Mouse (Mus musculus): ENCODE data around the gene Eif2s3y. TPM values are rescaled to one million over a fixed set of nuclear protein-coding genes. Genes with fewer than 3 reads are reported as not detected.

Eif2s3y gene
- not detected for polyA plus RNA-seq (2014; fragmentation: Illumina TruSeq; extraction: RNeasy Lipid Tissue Mini Kit (QIAGEN cat#74804); ENCODE audit: low read depth, low replicate concordance)

DNA sequence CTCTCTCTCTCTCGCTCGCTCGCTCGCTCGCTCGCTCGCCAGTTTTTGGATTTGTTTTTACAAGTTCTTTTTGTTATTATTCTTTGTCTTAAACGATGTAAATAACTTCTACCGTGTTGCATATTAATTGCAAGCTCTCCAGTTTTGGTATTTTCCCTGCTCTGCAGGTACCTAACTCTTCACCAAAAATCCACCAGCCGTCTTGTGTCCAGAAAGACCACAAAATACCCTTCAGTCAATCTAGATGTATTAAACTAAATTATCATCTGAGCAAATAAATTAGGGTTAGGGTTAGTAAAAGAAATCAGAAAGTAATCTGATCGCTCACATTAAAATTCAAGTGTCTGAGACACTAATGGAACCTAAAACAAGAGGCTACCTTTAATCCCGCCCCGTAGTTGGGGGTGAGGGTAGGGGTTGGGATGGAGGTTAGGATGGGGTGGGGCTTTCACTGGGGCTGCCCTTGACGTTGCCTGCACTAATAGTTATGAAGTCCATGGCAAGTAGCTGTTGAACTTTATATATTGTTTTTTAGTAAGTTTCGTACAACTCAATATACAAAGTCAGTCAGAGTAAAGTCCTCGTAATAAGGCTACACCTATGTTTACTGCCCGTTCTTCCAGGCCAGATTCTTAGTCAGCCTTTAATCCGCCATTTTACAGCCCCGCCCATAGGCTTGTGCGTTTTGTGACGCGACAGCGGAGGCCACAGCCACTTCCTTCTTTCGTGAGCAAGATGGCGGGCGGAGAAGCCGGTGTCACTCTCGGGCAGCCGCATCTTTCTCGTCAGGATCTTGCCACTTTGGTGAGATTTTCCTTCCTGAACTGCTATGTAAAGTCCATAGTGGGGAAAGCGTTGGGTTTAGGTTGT is at the start of gene Eif2s3y:
Eif2s3y (plus strand) TSS at position 662 of the 870 bp plus-strand sequence.

Other genes with a start within 250 kb of the Eif2s3y start
- gene Zfy1, start 213.1 kb upstream of the Eif2s3y start, polyA plus RNA-seq (2014; fragmentation: Illumina TruSeq; extraction: RNeasy Lipid Tissue Mini Kit (QIAGEN cat#74804); ENCODE audit: low read depth, low replicate concordance) = not detected
- not detected for gene Uba1y, start 191.9 kb upstream of the Eif2s3y start, polyA plus RNA-seq (2014; fragmentation: Illumina TruSeq; extraction: RNeasy Lipid Tissue Mini Kit (QIAGEN cat#74804); ENCODE audit: low read depth, low replicate concordance)
- gene Kdm5d, start 112.8 kb upstream of the Eif2s3y start, polyA plus RNA-seq (2014; fragmentation: Illumina TruSeq; extraction: RNeasy Lipid Tissue Mini Kit (QIAGEN cat#74804); ENCODE audit: low read depth, low replicate concordance) = not detected
- gene Uty, start 235.2 kb downstream of the Eif2s3y start, polyA plus RNA-seq (2014; fragmentation: Illumina TruSeq; extraction: RNeasy Lipid Tissue Mini Kit (QIAGEN cat#74804); ENCODE audit: low read depth, low replicate concordance) = not detected